Mouse (Mus musculus) G1E (cell line): ENCODE results near the gene Tll1. TPM values are rescaled to one million over a fixed set of nuclear protein-coding genes. Genes with fewer than 3 reads are reported as not detected.

ENCODE experiments used
- ATAC-seq: 2 replicates; pipeline ENCODE4 v1.8.0; 2016; ENCODE audit warnings: mild to moderate bottlenecking; ENCODE audit not compliant: insufficient number of reproducible peaks, poor library complexity, low FRiP score, severe bottlenecking; ENCODE audit errors: extremely low read depth
- DNase-seq: peaks from one replicate; pipeline ENCODE4 v3.0.0; 2012; ENCODE audit warnings: low spot score
- H3K27me3 ChIP-seq: 2 replicates; pipeline ENCODE4 v1.6.1; 2012; ENCODE audit warnings: mild to moderate bottlenecking, low read length, inconsistent platforms; ENCODE audit not compliant: insufficient read depth
- H3K36me3 ChIP-seq: replicated peaks from 2 replicates; pipeline ENCODE3; 2012; ENCODE audit warnings: mild to moderate bottlenecking, inconsistent platforms
- H3K4me1 ChIP-seq: 2 replicates; pipeline ENCODE4 v1.6.1; 2012; ENCODE audit warnings: low read depth, low read length, inconsistent platforms, mixed read lengths; ENCODE audit not compliant: insufficient read depth
- H3K4me3 ChIP-seq: 2 replicates; pipeline ENCODE4 v1.5.1; 2012; ENCODE audit warnings: low read depth, mild to moderate bottlenecking, inconsistent platforms, low read length, moderate library complexity, mixed read lengths
- H3K9me3 ChIP-seq: replicated peaks from 2 replicates; pipeline ENCODE4 v1.6.1; 2012; ENCODE audit warnings: inconsistent platforms
- CTCF ChIP-seq: IDR thresholded peaks from 2 replicates; pipeline ENCODE4 v1.5.1; 2012; ENCODE audit warnings: low read depth, low read length, inconsistent platforms, mixed read lengths
- GATA1 ChIP-seq: IDR thresholded peaks from 2 replicates; pipeline ENCODE4 v1.6.1; 2012; ENCODE audit warnings: borderline replicate concordance, low read length, inconsistent platforms, mixed read lengths
- GATA2 ChIP-seq: IDR thresholded peaks from 2 replicates; pipeline ENCODE4 v1.6.1; 2012; ENCODE audit warnings: low read depth, low read length, inconsistent platforms, borderline replicate concordance
- POLR2AphosphoS5 ChIP-seq: IDR thresholded peaks from 2 replicates; pipeline ENCODE4 v1.6.1; 2012; ENCODE audit warnings: low read depth, low read length, inconsistent platforms; ENCODE audit not compliant: insufficient replicate concordance
- TAL1 ChIP-seq: conservative IDR thresholded peaks from 2 replicates; pipeline ENCODE4 v1.6.1; 2012; ENCODE audit warnings: low read depth, low read length, inconsistent platforms, mixed read lengths
- polyA plus RNA-seq: library from polyadenylated mRNA; stranded (reverse); fragments of >175 nt; gene quantifications from 2 replicates; pipeline ENCODE4 v1.2.3, GENCODE M21; 2012
- total RNA-seq, 2 experiments: library from RNA; stranded (forward) in 1 of 2; stranded (reverse) in 1 of 2; fragments of 200-1000 nt in 1 of 2; fragments of >200 nt in 1 of 2; fragmentation: Nextera tagmentation in 1 of 2; gene quantifications; 2 replicates each; pipeline ENCODE4 v1.2.3; 2014 to 2017

The Tll1 gene
- total and polyA plus RNA-seq, 3 experiments, result 0.11 TPM; not detected in 2

GRCm38 (mm10) chr8:64187881-64188280 is 18.2 kb downstream of the Tll1 start:
- no peak overlapping the region for H3K4me3 ChIP-seq
- H3K36me3 ChIP-seq, result no peaks in the 10 kb centered on the region
- no peak for TF ChIP-seq CTCF
- TF ChIP-seq TAL1, result no peak
- TF ChIP-seq GATA1, result no peak
- TF ChIP-seq GATA2, result no peak
- no peak for TF ChIP-seq POLR2AphosphoS5
- ATAC-seq (no peak), DNase-seq (no peak)
- no peaks in the 10 kb centered on the region for H3K9me3 ChIP-seq
- H3K27me3 ChIP-seq, result no peaks in the 10 kb centered on the region
- no peaks in the 10 kb centered on the region for H3K4me1 ChIP-seq

GRCm38 (mm10) chr8:64176931-64177330 is 29.1 kb downstream of the Tll1 start:
- DNase-seq (no peak), ATAC-seq (no peak)
- TF ChIP-seq TAL1 (no peak), CTCF (no peak), GATA2 (no peak), GATA1 (no peak), POLR2AphosphoS5 (no peak)
- Histone ChIP-seq H3K9me3 (no peaks in the 10 kb centered on the region), H3K27me3 (no peaks in the 10 kb centered on the region), H3K4me3 (no peak overlapping the region), H3K36me3 (no peaks in the 10 kb centered on the region), H3K4me1 (no peaks in the 10 kb centered on the region)

- TF ChIP-seq CTCF (no peak), GATA1 (no peak), GATA2 (no peak), TAL1 (no peak), POLR2AphosphoS5 (no peak)
- Histone ChIP-seq H3K4me1 (no peaks in the 10 kb centered on the region), H3K27me3 (no peaks in the 10 kb centered on the region), H3K36me3 (no peaks in the 10 kb centered on the region), H3K4me3 (no peak overlapping the region), H3K9me3 (no peaks in the 10 kb centered on the region)
- DNase-seq (no peak), ATAC-seq (no peak)
Observed at GRCm38 (mm10) chr8:64174916-64175315, 31.2 kb downstream of the Tll1 start.

- TF ChIP-seq POLR2AphosphoS5 (no peak), TAL1 (no peak), GATA2 (no peak), CTCF (no peak), GATA1 (no peak)
- no peaks in the 10 kb centered on the region for H3K4me1 ChIP-seq
- H3K27me3 ChIP-seq, result no peaks in the 10 kb centered on the region
- H3K4me3 ChIP-seq, result no peak overlapping the region
- no peaks in the 10 kb centered on the region for H3K36me3 ChIP-seq
- H3K9me3 ChIP-seq, result no peaks in the 10 kb centered on the region
- ATAC-seq (no peak), DNase-seq (no peak)
Observed at GRCm38 (mm10) chr8:64173759-64174158, 32.3 kb downstream of the Tll1 start.

GRCm38 (mm10) chr8:64152899-64153891 is 52.9 kb downstream of the Tll1 start:
- H3K27me3 ChIP-seq, result no peaks in the 10 kb centered on the region
- DNase-seq (no peak), ATAC-seq (no peak)
- TF ChIP-seq CTCF, result no peak
- TF ChIP-seq GATA2, result no peak
- TF ChIP-seq TAL1, result no peak
- TF ChIP-seq GATA1, result no peak
- H3K4me3 ChIP-seq, result no peak overlapping the region
- H3K9me3 ChIP-seq, result 0 out of 2 replicates have a peak, but pooled peaks cover 3% of the 10 kb centered on the region
- no peaks in the 10 kb centered on the region for H3K36me3 ChIP-seq
- H3K4me1 ChIP-seq, result no peaks in the 10 kb centered on the region

- TF ChIP-seq CTCF, result no peak
- no peak for TF ChIP-seq TAL1
- no peak for TF ChIP-seq POLR2AphosphoS5
- TF ChIP-seq GATA1, result no peak
- no peak for TF ChIP-seq GATA2
- DNase-seq (no peak), ATAC-seq (no peak)
- Histone ChIP-seq H3K4me3 (no peak overlapping the region), H3K4me1 (no peaks in the 10 kb centered on the region), H3K9me3 (0 out of 2 replicates have a peak, but pooled peaks cover 3% of the 10 kb centered on the region), H3K27me3 (no peaks in the 10 kb centered on the region), H3K36me3 (no peaks in the 10 kb centered on the region)
Observed at GRCm38 (mm10) chr8:64152216-64152804, 53.8 kb downstream of the Tll1 start.

- no peak for DNase-seq
- no peaks in the 10 kb centered on the region for H3K27me3 ChIP-seq
- no peaks in the 10 kb centered on the region for H3K4me1 ChIP-seq
- H3K4me3 ChIP-seq, result no peak overlapping the region
- no peaks in the 10 kb centered on the region for H3K9me3 ChIP-seq
- ATAC-seq, result no peak
- TF ChIP-seq TAL1, result no peak
- no peak for TF ChIP-seq POLR2AphosphoS5
- no peak for TF ChIP-seq GATA1
- no peak for TF ChIP-seq GATA2
- TF ChIP-seq CTCF, result no peak
- no peaks in the 10 kb centered on the region for H3K36me3 ChIP-seq
Observed at GRCm38 (mm10) chr8:64136593-64136992, 69.5 kb downstream of the Tll1 start.
